Mouse (Mus musculus) hindbrain, embryonic 10.5 days (tissue): Measurements from ENCODE around the gene Epc2. TPM values are rescaled to one million over a fixed set of nuclear protein-coding genes. Genes with fewer than 3 reads are reported as not detected.

ENCODE experiments used
- DNase-seq: peaks from one replicate; pipeline ENCODE4 v3.0.0-alpha.2; 2017; ENCODE audit warnings: low spot score
- H3K27ac ChIP-seq: fragments of 300-500 bp; sonication (generic); 2 replicates; pipeline ENCODE4 v1.5.1; 2016; ENCODE audit warnings: mild to moderate bottlenecking, moderate library complexity
- H3K27me3 ChIP-seq: fragments of 300-500 bp; sonication (generic); 2 replicates; pipeline ENCODE4 v1.6.1; 2016; ENCODE audit warnings: mild to moderate bottlenecking; ENCODE audit not compliant: poor library complexity, insufficient read depth, severe bottlenecking
- H3K36me3 ChIP-seq: fragments of 300-500 bp; sonication (generic); 2 replicates; pipeline ENCODE4 v1.6.1; 2016; ENCODE audit warnings: mild to moderate bottlenecking, moderate library complexity
- H3K4me1 ChIP-seq: fragments of 300-500 bp; sonication (generic); replicated peaks from 2 replicates; pipeline ENCODE4 v1.6.1; 2016; ENCODE audit warnings: mild to moderate bottlenecking
- H3K4me3 ChIP-seq: fragments of 300-500 bp; sonication (generic); 2 replicates; pipeline ENCODE4 v1.5.1; 2016; ENCODE audit warnings: mild to moderate bottlenecking, moderate library complexity
- H3K9me3 ChIP-seq: fragments of 300-500 bp; sonication (generic); 2 replicates; pipeline ENCODE4 v1.6.1; 2016; ENCODE audit warnings: mild to moderate bottlenecking, moderate library complexity
- WGBS: fragments of 180-500 bp; shearing (Covaris S2); methylation state at CpG from one replicate; pipeline ENCODE4 v1.1.7; 2016; 5-methylcytosine and 5-hydroxymethylcytosine counted together
- polyA plus RNA-seq: library from polyadenylated mRNA; unstranded; fragments of >200 nt; fragmentation: Nextera tagmentation; extraction: Ambion mirVana; gene quantifications from 2 replicates; pipeline ENCODE4 v1.2.1, GENCODE M21; 2016

Epc2 gene
- polyA plus RNA-seq, 1 experiment from 2014 or later: 7.3 TPM

- Histone ChIP-seq H3K4me1 (0 out of 2 replicates have a peak, but pooled peaks cover 18% of the 10 kb centered on the region), H3K27ac (no peak overlapping the region; the same call in 1 of the 2 replicates), H3K4me3 (no peak overlapping the region), H3K27me3 (peaks cover 4% of the 10 kb centered on the region; the same call in 1 of the 2 replicates), H3K36me3 (no peaks in the 10 kb centered on the region), H3K9me3 (no peaks in the 10 kb centered on the region)
- no peak for DNase-seq
- 52% methylated on average over 8 of the region's 8 CpGs for WGBS
Observed at GRCm38 (mm10) chr2:49447586-49448475, 3.5 kb upstream of the Epc2 start.

GRCm38 (mm10) chr2:49450467-49450866 is 819 bp upstream of the Epc2 start:
- H3K27ac ChIP-seq: peak overlapping the region; percentile 100
- peaks cover 21% of the 10 kb centered on the region; the same call in 1 of the 2 replicates for H3K4me1 ChIP-seq
- H3K36me3 ChIP-seq: no peaks in the 10 kb centered on the region
- DNase-seq: no peak
- peaks cover 4% of the 10 kb centered on the region; the same call in 1 of the 2 replicates for H3K27me3 ChIP-seq
- 14% methylated on average over 4 of the region's 4 CpGs for WGBS
- H3K9me3 ChIP-seq: no peaks in the 10 kb centered on the region
- H3K4me3 ChIP-seq: peak overlapping the region; percentile 90

GRCm38 (mm10) chr2:49451637-49452211 is 438 bp downstream of the Epc2 start:
- no peaks in the 10 kb centered on the region for H3K36me3 ChIP-seq
- H3K4me3 ChIP-seq: peak overlapping the region; percentile 90
- H3K27ac ChIP-seq: peak overlapping the region; percentile 100
- H3K9me3 ChIP-seq: no peaks in the 10 kb centered on the region
- peak; percentile 94 for DNase-seq
- peaks cover 21% of the 10 kb centered on the region; the same call in 1 of the 2 replicates for H3K4me1 ChIP-seq
- H3K27me3 ChIP-seq: peaks cover 4% of the 10 kb centered on the region; the same call in 1 of the 2 replicates
- 1% methylated on average over 55 of the region's 64 CpGs for WGBS

- H3K27ac ChIP-seq: peak overlapping the region; percentile 100
- peak overlapping the region; percentile 90 for H3K4me3 ChIP-seq
- peak; percentile 55 for DNase-seq
- no peaks in the 10 kb centered on the region for H3K9me3 ChIP-seq
- peaks cover 4% of the 10 kb centered on the region; the same call in 1 of the 2 replicates for H3K27me3 ChIP-seq
- peaks cover 21% of the 10 kb centered on the region; the same call in 1 of the 2 replicates for H3K4me1 ChIP-seq
- no peaks in the 10 kb centered on the region for H3K36me3 ChIP-seq
- under 1% methylated on average over 37 of the region's 37 CpGs for WGBS
Observed at GRCm38 (mm10) chr2:49452451-49453081, 1.3 kb downstream of the Epc2 start.

GRCm38 (mm10) chr2:49457797-49458196 is 6.5 kb downstream of the Epc2 start:
- no peak for DNase-seq
- Histone ChIP-seq H3K9me3 (peaks cover 24% of the 10 kb centered on the region), H3K4me3 (no peak overlapping the region), H3K36me3 (peaks cover 16% of the 10 kb centered on the region), H3K27ac (no peak overlapping the region), H3K27me3 (no peaks in the 10 kb centered on the region), H3K4me1 (peaks cover 4% of the 10 kb centered on the region; the same call in 1 of the 2 replicates)
- WGBS: 88% methylated on average over 2 of the region's 2 CpGs

GRCm38 (mm10) chr2:49465672-49466222 is 14.5 kb downstream of the Epc2 start:
- no peak overlapping the region for H3K27ac ChIP-seq
- no peak for DNase-seq
- H3K4me1 ChIP-seq: no peaks in the 10 kb centered on the region
- no peaks in the 10 kb centered on the region for H3K27me3 ChIP-seq
- H3K4me3 ChIP-seq: no peak overlapping the region
- H3K9me3 ChIP-seq: peaks cover 25% of the 10 kb centered on the region
- H3K36me3 ChIP-seq: peaks cover 16% of the 10 kb centered on the region
- 94% methylated on average over 3 of the region's 3 CpGs for WGBS

- H3K36me3 ChIP-seq: peaks cover 5% of the 10 kb centered on the region; the same call in 1 of the 2 replicates
- no peak overlapping the region for H3K27ac ChIP-seq
- H3K27me3 ChIP-seq: no peaks in the 10 kb centered on the region
- 82% methylated on average over 1 of the region's 1 CpGs for WGBS
- H3K4me1 ChIP-seq: no peaks in the 10 kb centered on the region
- DNase-seq: no peak
- H3K9me3 ChIP-seq: peaks cover 12% of the 10 kb centered on the region; the same call in 1 of the 2 replicates
- no peak overlapping the region for H3K4me3 ChIP-seq
Observed at GRCm38 (mm10) chr2:49467038-49467437, 15.8 kb downstream of the Epc2 start.

GRCm38 (mm10) chr2:49471188-49471587 is 19.9 kb downstream of the Epc2 start:
- WGBS: 83% methylated on average over 3 of the region's 3 CpGs
- H3K36me3 ChIP-seq: 0 out of 2 replicates have a peak, but pooled peaks cover 5% of the 10 kb centered on the region
- DNase-seq: no peak

GRCm38 (mm10) chr2:49471641-49472355 is 20.5 kb downstream of the Epc2 start:
- no peak overlapping the region for H3K27ac ChIP-seq
- 80% methylated on average over 5 of the region's 5 CpGs for WGBS
- no peak for DNase-seq
- H3K4me1 ChIP-seq: no peaks in the 10 kb centered on the region
- H3K27me3 ChIP-seq: no peaks in the 10 kb centered on the region
- no peaks in the 10 kb centered on the region for H3K9me3 ChIP-seq
- no peak overlapping the region for H3K4me3 ChIP-seq
- H3K36me3 ChIP-seq: 0 out of 2 replicates have a peak, but pooled peaks cover 5% of the 10 kb centered on the region

More at GRCm38 (mm10) chr2:49471188-49471587, 19.9 kb downstream of the Epc2 start:
- no peak overlapping the region for H3K27ac ChIP-seq
- H3K9me3 ChIP-seq: no peaks in the 10 kb centered on the region
- no peaks in the 10 kb centered on the region for H3K4me1 ChIP-seq
- no peak overlapping the region for H3K4me3 ChIP-seq
- no peaks in the 10 kb centered on the region for H3K27me3 ChIP-seq

- 92% methylated on average over 6 of the region's 6 CpGs for WGBS
Observed at GRCm38 (mm10) chr2:49472443-49472842, 21.2 kb downstream of the Epc2 start.

GRCm38 (mm10) chr2:49482146-49482545 is 30.9 kb downstream of the Epc2 start:
- H3K27me3 ChIP-seq: no peaks in the 10 kb centered on the region
- H3K9me3 ChIP-seq: no peaks in the 10 kb centered on the region
- no peak overlapping the region for H3K4me3 ChIP-seq
- H3K4me1 ChIP-seq: no peaks in the 10 kb centered on the region
- peaks cover 4% of the 10 kb centered on the region; the same call in 1 of the 2 replicates for H3K36me3 ChIP-seq
- no peak overlapping the region for H3K27ac ChIP-seq
- DNase-seq: no peak

More at GRCm38 (mm10) chr2:49472443-49472842, 21.2 kb downstream of the Epc2 start:
- DNase-seq: no peak
- Histone ChIP-seq H3K36me3 (0 out of 2 replicates have a peak, but pooled peaks cover 5% of the 10 kb centered on the region), H3K27me3 (no peaks in the 10 kb centered on the region), H3K4me1 (no peaks in the 10 kb centered on the region), H3K9me3 (no peaks in the 10 kb centered on the region), H3K4me3 (no peak overlapping the region), H3K27ac (no peak overlapping the region)

GRCm38 (mm10) chr2:49483382-49483781 is 32.1 kb downstream of the Epc2 start:
- Histone ChIP-seq H3K36me3 (peaks cover 4% of the 10 kb centered on the region; the same call in 1 of the 2 replicates), H3K9me3 (no peaks in the 10 kb centered on the region), H3K27me3 (no peaks in the 10 kb centered on the region), H3K4me1 (no peaks in the 10 kb centered on the region), H3K27ac (no peak overlapping the region), H3K4me3 (no peak overlapping the region)
- WGBS: 95% methylated on average over 5 of the region's 5 CpGs
- no peak for DNase-seq
